Mouse (Mus musculus) kidney, postnatal 25 days (tissue): Measurements from ENCODE around the gene Baiap2.

Experiments used
- DNase-seq, 2 experiments: peaks; one replicate each; pipeline ENCODE4 v3.0.0; 2021; ENCODE audit warnings: mixed read lengths in 2 of 2

The Baiap2 gene

GRCm38 (mm10) chr11:119981769-119982168 lies 39.2 kb downstream of the Baiap2 start:
- no peak for DNase-seq

- DNase-seq, result no peak
Observed at GRCm38 (mm10) chr11:119982236-119982635, 39.7 kb downstream of the Baiap2 start.

- DNase-seq, result peak in 1 of 2 experiments; percentile 57
Observed at GRCm38 (mm10) chr11:119983151-119983550, 40.6 kb downstream of the Baiap2 start.

GRCm38 (mm10) chr11:119986751-119987425 lies 44.3 kb downstream of the Baiap2 start:
- no peak for DNase-seq

GRCm38 (mm10) chr11:119987876-119988275 lies 45.3 kb downstream of the Baiap2 start:
- no peak for DNase-seq

GRCm38 (mm10) chr11:119988391-119988790 lies 45.8 kb downstream of the Baiap2 start:
- DNase-seq, result peak; percentile 81 to 91

GRCm38 (mm10) chr11:119989115-119989564 lies 46.6 kb downstream of the Baiap2 start:
- peak in 1 of 2 experiments; percentile 36 for DNase-seq

- no peak for DNase-seq
Observed at GRCm38 (mm10) chr11:119990658-119991337, 48.2 kb downstream of the Baiap2 start.

GRCm38 (mm10) chr11:119991338-119991678 lies 48.7 kb downstream of the Baiap2 start:
- peak; percentile 88 to 93 for DNase-seq

- DNase-seq, result no peak
Observed at GRCm38 (mm10) chr11:119997351-119997750, 54.8 kb downstream of the Baiap2 start.

- no peak for DNase-seq
Observed at GRCm38 (mm10) chr11:120002041-120002440, 59.5 kb downstream of the Baiap2 start.

GRCm38 (mm10) chr11:120002634-120003220 lies 60.2 kb downstream of the Baiap2 start:
- DNase-seq, result no peak

GRCm38 (mm10) chr11:120005434-120006317 lies 63.1 kb downstream of the Baiap2 start:
- no peak for DNase-seq

GRCm38 (mm10) chr11:120007496-120008080 lies 65.0 kb downstream of the Baiap2 start:
- DNase-seq, result peak; percentile 86 to 90

- DNase-seq, result no peak
Observed at GRCm38 (mm10) chr11:120008501-120008900, 65.9 kb downstream of the Baiap2 start.

- no peak for DNase-seq
Observed at GRCm38 (mm10) chr11:120008956-120009355, 66.4 kb downstream of the Baiap2 start.

- no peak for DNase-seq
Observed at GRCm38 (mm10) chr11:120009937-120010336, 67.4 kb downstream of the Baiap2 start.

GRCm38 (mm10) chr11:120011114-120011760 lies 68.7 kb downstream of the Baiap2 start:
- no peak for DNase-seq

GRCm38 (mm10) chr11:120011761-120012560 lies 69.4 kb downstream of the Baiap2 start:
- no peak for DNase-seq

GRCm38 (mm10) chr11:120012702-120013101 lies 70.1 kb downstream of the Baiap2 start:
- no peak for DNase-seq

GRCm38 (mm10) chr11:120013174-120013711 lies 70.7 kb downstream of the Baiap2 start:
- DNase-seq, result peak; percentile 84 to 89
